Mouse (Mus musculus) spleen, adult 18-20 months (tissue): ENCODE results near the gene Srp14.

Source experiments
- DNase-seq, 2 experiments: peaks; one replicate each; pipeline ENCODE4 v3.0.0; 2022; ENCODE audit warnings: mixed read lengths in 2 of 2

Gene Srp14

GRCm38 (mm10) chr2:118479550-118479909 lies at the start of gene Srp14:
Srp14 (minus strand) TSS chr2:118479711.
- peak; percentile 83 to 86 for DNase-seq

GRCm38 (mm10) chr2:118526545-118526944 lies 47.0 kb upstream of the Srp14 start:
- DNase-seq, result no peak

- DNase-seq, result no peak
These were observed 45.3 kb upstream of the Srp14 start for GRCm38 (mm10) chr2:118524811-118525210.

- DNase-seq, result no peak
These were observed 43.7 kb upstream of the Srp14 start for GRCm38 (mm10) chr2:118523163-118523730.

- no peak for DNase-seq
These were observed 42.8 kb upstream of the Srp14 start for GRCm38 (mm10) chr2:118522265-118522664.

GRCm38 (mm10) chr2:118520042-118520933 lies 40.8 kb upstream of the Srp14 start:
- DNase-seq, result no peak

- DNase-seq, result no peak
These were observed 33.2 kb upstream of the Srp14 start for GRCm38 (mm10) chr2:118512418-118513377.

- DNase-seq, result no peak
These were observed 32.4 kb upstream of the Srp14 start for GRCm38 (mm10) chr2:118511779-118512417.

GRCm38 (mm10) chr2:118510447-118511310 lies 31.2 kb upstream of the Srp14 start:
- peak in 1 of 2 experiments; percentile 24 for DNase-seq

- no peak for DNase-seq
These were observed 30.4 kb upstream of the Srp14 start for GRCm38 (mm10) chr2:118509688-118510446.

- DNase-seq, result no peak
These were observed 27.6 kb upstream of the Srp14 start for GRCm38 (mm10) chr2:118507126-118507525.

GRCm38 (mm10) chr2:118500191-118500590 lies 20.7 kb upstream of the Srp14 start:
- DNase-seq, result no peak

- no peak for DNase-seq
These were observed 19.8 kb upstream of the Srp14 start for GRCm38 (mm10) chr2:118499135-118499961.

GRCm38 (mm10) chr2:118498476-118498875 lies 19.0 kb upstream of the Srp14 start:
- no peak for DNase-seq

GRCm38 (mm10) chr2:118497890-118498289 lies 18.4 kb upstream of the Srp14 start:
- no peak for DNase-seq

GRCm38 (mm10) chr2:118495024-118495423 lies 15.5 kb upstream of the Srp14 start:
- DNase-seq, result no peak

- no peak for DNase-seq
These were observed 12.4 kb upstream of the Srp14 start for GRCm38 (mm10) chr2:118491741-118492395.

GRCm38 (mm10) chr2:118491281-118491731 lies 11.8 kb upstream of the Srp14 start:
- peak; percentile 55 to 63 for DNase-seq
